Mouse (Mus musculus): Measurements from ENCODE around the gene C1qtnf2.

Gene C1qtnf2

GRCm38 (mm10) chr11:43531619-43532018, 57.5 kb downstream of the C1qtnf2 start:
- DNase-seq (ENCODE audit: low spot score in 2 of 2) = no peak

DNA sequence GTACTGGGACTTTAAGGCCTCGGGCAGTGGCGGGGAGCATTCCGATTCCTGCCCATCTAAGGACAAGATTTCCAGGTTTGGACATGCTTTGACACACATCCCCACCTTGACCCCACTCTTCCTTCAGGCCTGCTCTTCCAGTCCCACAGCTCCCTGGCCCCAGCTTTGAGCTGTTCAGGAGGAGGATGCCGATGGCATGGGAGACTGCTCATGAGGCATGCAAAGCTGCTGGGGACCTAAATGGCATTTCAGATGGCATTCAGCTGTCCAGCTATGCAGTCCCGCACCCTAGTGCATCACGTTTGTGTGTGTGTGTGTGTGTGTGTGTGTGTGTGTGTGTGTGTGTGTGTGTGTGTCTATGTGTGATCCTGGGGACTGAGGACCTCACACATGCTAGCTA, 63.0 kb downstream of the C1qtnf2 start:
- no peak for DNase-seq (ENCODE audit: low spot score in 2 of 2)

- DNase-seq (ENCODE audit: low spot score in 2 of 2) = no peak
Measured at GRCm38 (mm10) chr11:43539863-43540262, 65.8 kb downstream of the C1qtnf2 start.
